Mouse (Mus musculus): ENCODE measurements at regions not wholly inside any gene's neighbourhood (a gene's known extent, or its start where the extent isn't known, plus 50 kb on each side); places are given as distances from the start of the nearest gene placed in this dataset.
A peak's percentile ranks its signal among the peaks of the same experiment; 100 is the strongest.

GRCm38 (mm10) chr14:31946032-31946431 is 82.8 kb upstream of the Galnt15 start:
- no peak for DNase-seq

- DNase-seq, result no peak
Measured at GRCm38 (mm10) chr14:31947246-31947645, 81.5 kb upstream of the Galnt15 start.

GRCm38 (mm10) chr14:31951894-31952293 is 76.9 kb upstream of the Galnt15 start:
- no peak for DNase-seq

GRCm38 (mm10) chr14:31953783-31954182 is 75.0 kb upstream of the Galnt15 start:
- DNase-seq, result no peak

- DNase-seq, result peak; percentile 74
Measured at GRCm38 (mm10) chr14:31954945-31955344, 73.8 kb upstream of the Galnt15 start.

GRCm38 (mm10) chr14:31957211-31957638 is 71.6 kb upstream of the Galnt15 start:
- DNase-seq, result no peak

GRCm38 (mm10) chr14:31960201-31960854 is 68.5 kb upstream of the Galnt15 start:
- DNase-seq, result no peak

GRCm38 (mm10) chr14:31961442-31961841 is 67.3 kb upstream of the Galnt15 start:
- DNase-seq, result no peak

GRCm38 (mm10) chr14:31963131-31963911 is 65.5 kb upstream of the Galnt15 start:
- no peak for DNase-seq

- DNase-seq, result no peak
Measured at GRCm38 (mm10) chr14:31964076-31964475, 64.7 kb upstream of the Galnt15 start.

- DNase-seq, result no peak
Measured at GRCm38 (mm10) chr14:31964831-31965230, 64.0 kb upstream of the Galnt15 start.

- DNase-seq, result no peak
Measured at GRCm38 (mm10) chr14:31969531-31969930, 59.3 kb upstream of the Galnt15 start.

GRCm38 (mm10) chr14:31970245-31970830 is 58.5 kb upstream of the Galnt15 start:
- no peak for DNase-seq

- no peak for DNase-seq
Measured at GRCm38 (mm10) chr14:31970851-31971250, 57.9 kb upstream of the Galnt15 start.

- no peak for DNase-seq
Measured at GRCm38 (mm10) chr14:31973702-31974101, 55.1 kb upstream of the Galnt15 start.

GRCm38 (mm10) chr14:31978196-31978595 is 50.6 kb upstream of the Galnt15 start:
- no peak for DNase-seq

- no peak for DNase-seq
Measured at GRCm38 (mm10) chr14:31978690-31979089, 50.1 kb upstream of the Galnt15 start.

All from thymus, postnatal 14 days (tissue).